Mouse (Mus musculus): Measurements from ENCODE around the gene Ppp1r14a. TPM values are rescaled to one million over a fixed set of nuclear protein-coding genes. Genes with fewer than 3 reads are reported as not detected.

Ppp1r14a gene
- polyA plus RNA-seq, 1 experiment, result 22.1 TPM

- TF ChIP-seq EP300 (IDR thresholded peaks at IDR 0.05; ENCODE audit: insufficient read depth, low read depth, low read length) (0 out of 2 replicates have a peak, but pooled peaks have one; percentile 16), POLR2A (IDR thresholded peaks at IDR 0.05; ENCODE audit: insufficient read depth, low read length) (peak; percentile 96), CTCF (IDR thresholded peaks at IDR 0.05; ENCODE audit: low read depth, low read length) (peak; percentile 14)
- no peaks in the 10 kb centered on the region for H3K27me3 ChIP-seq (ENCODE audit: control insufficient read depth, insufficient read depth, low read length, poor library complexity, severe bottlenecking)
- peak within 1 kb of the TSS; percentile 89 for H3K9ac ChIP-seq (ENCODE audit: low read depth, poor library complexity, severe bottlenecking)
- no peaks in the 10 kb centered on the region for H3K9me3 ChIP-seq (replicated peaks; ENCODE audit: control insufficient read depth, insufficient read depth, low read length, poor library complexity, severe bottlenecking)
- H3K4me1 ChIP-seq (ENCODE audit: control insufficient read depth, insufficient read depth, low read length), result peaks cover 2% of the 10 kb centered on the region
- peaks cover 14% of the 10 kb centered on the region for H3K36me3 ChIP-seq (ENCODE audit: control insufficient read depth, insufficient read depth, low read length, poor library complexity, severe bottlenecking)
- peak within 1 kb of the TSS; percentile 31 for H3K27ac ChIP-seq (ENCODE audit: insufficient read depth, low read length)
- peak within 1 kb of the TSS; percentile 87 for H3K4me3 ChIP-seq (ENCODE audit: low read depth, low read length)
Observed at GRCm38 (mm10) chr7:29281201-29282073, 7.7 kb upstream of the Ppp1r14a start, which contains the start of gene Spint2. Spint2 (minus strand) TSS chr7:29281912.

- Histone ChIP-seq H3K27me3 (ENCODE audit: control insufficient read depth, insufficient read depth, low read length, poor library complexity, severe bottlenecking) (no peaks in the 10 kb centered on the region), H3K27ac (ENCODE audit: insufficient read depth, low read length) (no peak overlapping the region), H3K36me3 (ENCODE audit: control insufficient read depth, insufficient read depth, low read length, poor library complexity, severe bottlenecking) (peaks cover 8% of the 10 kb centered on the region), H3K9ac (ENCODE audit: low read depth, poor library complexity, severe bottlenecking) (peak overlapping the region; percentile 89; the same call in 1 of the 2 replicates), H3K4me3 (ENCODE audit: low read depth, low read length) (peak overlapping the region; percentile 51), H3K9me3 (replicated peaks; ENCODE audit: control insufficient read depth, insufficient read depth, low read length, poor library complexity, severe bottlenecking) (no peaks in the 10 kb centered on the region), H3K4me1 (ENCODE audit: control insufficient read depth, insufficient read depth, low read length) (no peaks in the 10 kb centered on the region)
- no peak for TF ChIP-seq EP300 (IDR thresholded peaks at IDR 0.05; ENCODE audit: insufficient read depth, low read depth, low read length)
- no peak for TF ChIP-seq CTCF (IDR thresholded peaks at IDR 0.05; ENCODE audit: low read depth, low read length)
- no peak for TF ChIP-seq POLR2A (IDR thresholded peaks at IDR 0.05; ENCODE audit: insufficient read depth, low read length)
Observed at GRCm38 (mm10) chr7:29282074-29282554, 7.0 kb upstream of the Ppp1r14a start.

GRCm38 (mm10) chr7:29283876-29284275, 5.2 kb upstream of the Ppp1r14a start:
- no peak overlapping the region for H3K4me3 ChIP-seq (ENCODE audit: low read depth, low read length)
- H3K27ac ChIP-seq (ENCODE audit: insufficient read depth, low read length), result no peak overlapping the region
- no peak for TF ChIP-seq POLR2A (IDR thresholded peaks at IDR 0.05; ENCODE audit: insufficient read depth, low read length)
- no peak for TF ChIP-seq CTCF (IDR thresholded peaks at IDR 0.05; ENCODE audit: low read depth, low read length)
- no peak for TF ChIP-seq EP300 (IDR thresholded peaks at IDR 0.05; ENCODE audit: insufficient read depth, low read depth, low read length)
- H3K4me1 ChIP-seq (ENCODE audit: control insufficient read depth, insufficient read depth, low read length), result no peaks in the 10 kb centered on the region
- no peaks in the 10 kb centered on the region for H3K27me3 ChIP-seq (ENCODE audit: control insufficient read depth, insufficient read depth, low read length, poor library complexity, severe bottlenecking)
- peaks cover 4% of the 10 kb centered on the region; the same call in 1 of the 2 replicates for H3K36me3 ChIP-seq (ENCODE audit: control insufficient read depth, insufficient read depth, low read length, poor library complexity, severe bottlenecking)
- H3K9ac ChIP-seq (ENCODE audit: low read depth, poor library complexity, severe bottlenecking), result no peak overlapping the region
- H3K9me3 ChIP-seq (replicated peaks; ENCODE audit: control insufficient read depth, insufficient read depth, low read length, poor library complexity, severe bottlenecking), result no peaks in the 10 kb centered on the region

- no peaks in the 10 kb centered on the region for H3K4me1 ChIP-seq (ENCODE audit: control insufficient read depth, insufficient read depth, low read length)
- no peaks in the 10 kb centered on the region for H3K36me3 ChIP-seq (ENCODE audit: control insufficient read depth, insufficient read depth, low read length, poor library complexity, severe bottlenecking)
- H3K9ac ChIP-seq (ENCODE audit: low read depth, poor library complexity, severe bottlenecking), result no peak overlapping the region
- TF ChIP-seq CTCF (IDR thresholded peaks at IDR 0.05; ENCODE audit: low read depth, low read length) (no peak), EP300 (IDR thresholded peaks at IDR 0.05; ENCODE audit: insufficient read depth, low read depth, low read length) (no peak), POLR2A (IDR thresholded peaks at IDR 0.05; ENCODE audit: insufficient read depth, low read length) (no peak)
- H3K4me3 ChIP-seq (ENCODE audit: low read depth, low read length), result no peak overlapping the region
- no peaks in the 10 kb centered on the region for H3K9me3 ChIP-seq (replicated peaks; ENCODE audit: control insufficient read depth, insufficient read depth, low read length, poor library complexity, severe bottlenecking)
- no peaks in the 10 kb centered on the region for H3K27me3 ChIP-seq (ENCODE audit: control insufficient read depth, insufficient read depth, low read length, poor library complexity, severe bottlenecking)
- H3K27ac ChIP-seq (ENCODE audit: insufficient read depth, low read length), result no peak overlapping the region
Observed at GRCm38 (mm10) chr7:29284523-29284922, 4.6 kb upstream of the Ppp1r14a start.

GRCm38 (mm10) chr7:29287481-29287880, 1.6 kb upstream of the Ppp1r14a start:
- Histone ChIP-seq H3K4me1 (ENCODE audit: control insufficient read depth, insufficient read depth, low read length) (peaks cover 10% of the 10 kb centered on the region), H3K4me3 (ENCODE audit: low read depth, low read length) (no peak overlapping the region), H3K27me3 (ENCODE audit: control insufficient read depth, insufficient read depth, low read length, poor library complexity, severe bottlenecking) (no peaks in the 10 kb centered on the region), H3K27ac (ENCODE audit: insufficient read depth, low read length) (0 out of 2 replicates have a peak overlapping the region, but pooled peaks have one; percentile 12), H3K9ac (ENCODE audit: low read depth, poor library complexity, severe bottlenecking) (no peak overlapping the region), H3K36me3 (ENCODE audit: control insufficient read depth, insufficient read depth, low read length, poor library complexity, severe bottlenecking) (no peaks in the 10 kb centered on the region), H3K9me3 (replicated peaks; ENCODE audit: control insufficient read depth, insufficient read depth, low read length, poor library complexity, severe bottlenecking) (no peaks in the 10 kb centered on the region)
- no peak for TF ChIP-seq POLR2A (IDR thresholded peaks at IDR 0.05; ENCODE audit: insufficient read depth, low read length)
- no peak for TF ChIP-seq EP300 (IDR thresholded peaks at IDR 0.05; ENCODE audit: insufficient read depth, low read depth, low read length)
- TF ChIP-seq CTCF (IDR thresholded peaks at IDR 0.05; ENCODE audit: low read depth, low read length), result peak; percentile 30

GRCm38 (mm10) chr7:29288079-29288478, 1.0 kb upstream of the Ppp1r14a start:
- H3K4me1 ChIP-seq (ENCODE audit: control insufficient read depth, insufficient read depth, low read length), result peaks cover 12% of the 10 kb centered on the region
- TF ChIP-seq CTCF (IDR thresholded peaks at IDR 0.05; ENCODE audit: low read depth, low read length) (no peak), POLR2A (IDR thresholded peaks at IDR 0.05; ENCODE audit: insufficient read depth, low read length) (no peak), EP300 (IDR thresholded peaks at IDR 0.05; ENCODE audit: insufficient read depth, low read depth, low read length) (no peak)
- H3K4me3 ChIP-seq (ENCODE audit: low read depth, low read length), result no peak overlapping the region
- 0 out of 2 replicates have a peak overlapping the region, but pooled peaks have one; percentile 12 for H3K27ac ChIP-seq (ENCODE audit: insufficient read depth, low read length)
- no peaks in the 10 kb centered on the region for H3K9me3 ChIP-seq (replicated peaks; ENCODE audit: control insufficient read depth, insufficient read depth, low read length, poor library complexity, severe bottlenecking)
- H3K27me3 ChIP-seq (ENCODE audit: control insufficient read depth, insufficient read depth, low read length, poor library complexity, severe bottlenecking), result no peaks in the 10 kb centered on the region
- H3K36me3 ChIP-seq (ENCODE audit: control insufficient read depth, insufficient read depth, low read length, poor library complexity, severe bottlenecking), result no peaks in the 10 kb centered on the region
- no peak overlapping the region for H3K9ac ChIP-seq (ENCODE audit: low read depth, poor library complexity, severe bottlenecking)
